Mouse (Mus musculus) cerebellum, postnatal 10 days (tissue): ENCODE data around the gene Tsc22d4.
"Not testable (repeated sequence)": the region's sequence is repeated elsewhere in the genome, so short reads cannot be mapped to it uniquely, and the experiment has no call there.

Experiments used
- DNase-seq, 2 experiments: peaks; one replicate each; pipeline ENCODE4 v3.0.0; 2021; ENCODE audit warnings: mixed read lengths in 2 of 2

Tsc22d4 gene

GRCm38 (mm10) chr5:137742048-137742447, 3.5 kb upstream of the Tsc22d4 start:
- no peak for DNase-seq

GRCm38 (mm10) chr5:137742836-137743235, 2.7 kb upstream of the Tsc22d4 start:
- no peak for DNase-seq

GRCm38 (mm10) chr5:137744197-137744596, 1.3 kb upstream of the Tsc22d4 start:
- peak in 1 of 2 experiments; percentile 37 for DNase-seq

GRCm38 (mm10) chr5:137746282-137746850, 836 bp downstream of the Tsc22d4 start:
- peak; percentile 69 to 76 for DNase-seq

- peak; percentile 59 to 62 for DNase-seq
Observed at GRCm38 (mm10) chr5:137746851-137747325, 1.4 kb downstream of the Tsc22d4 start.

GRCm38 (mm10) chr5:137747326-137747961, 1.9 kb downstream of the Tsc22d4 start:
- DNase-seq, result peak; percentile 71 to 81

- DNase-seq, result no peak
Observed at GRCm38 (mm10) chr5:137748130-137748770, 2.7 kb downstream of the Tsc22d4 start.

GRCm38 (mm10) chr5:137749196-137749836, 3.8 kb downstream of the Tsc22d4 start:
- no peak for DNase-seq

- not testable (repeated sequence) for DNase-seq
Observed at GRCm38 (mm10) chr5:137750212-137750611, 4.7 kb downstream of the Tsc22d4 start.

GRCm38 (mm10) chr5:137751221-137751887, 5.8 kb downstream of the Tsc22d4 start:
- DNase-seq, result no peak

- DNase-seq, result no peak
Observed at GRCm38 (mm10) chr5:137751988-137752387, 6.5 kb downstream of the Tsc22d4 start.

- DNase-seq, result no peak
Observed at GRCm38 (mm10) chr5:137753111-137753832, 7.7 kb downstream of the Tsc22d4 start.

GRCm38 (mm10) chr5:137755425-137755824, 9.9 kb downstream of the Tsc22d4 start:
- DNase-seq, result no peak

- peak; percentile 48 to 52 for DNase-seq
Observed at GRCm38 (mm10) chr5:137756106-137756505, 10.6 kb downstream of the Tsc22d4 start.

GRCm38 (mm10) chr5:137756882-137757661, 11.5 kb downstream of the Tsc22d4 start:
- peak; percentile 94 to 96 for DNase-seq

GRCm38 (mm10) chr5:137757887-137758286, 12.4 kb downstream of the Tsc22d4 start:
- DNase-seq, result peak; percentile 78 to 86

GRCm38 (mm10) chr5:137758921-137759534, 13.5 kb downstream of the Tsc22d4 start:
- no peak for DNase-seq

- peak; percentile 95 to 96 for DNase-seq
Observed at GRCm38 (mm10) chr5:137759971-137760412, 14.5 kb downstream of the Tsc22d4 start.

GRCm38 (mm10) chr5:137764609-137765340, 19.2 kb downstream of the Tsc22d4 start:
- DNase-seq, result no peak

- peak; percentile 37 to 64 for DNase-seq
Observed at GRCm38 (mm10) chr5:137766270-137766669, 20.7 kb downstream of the Tsc22d4 start.
